Mouse (Mus musculus): ENCODE results near the gene Arhgef12. TPM values are rescaled to one million over a fixed set of nuclear protein-coding genes. Genes with fewer than 3 reads are reported as not detected.

Gene Arhgef12
- polyA plus RNA-seq, 1 experiment, result 34.7 TPM

- DNase-seq (ENCODE audit: low read depth), result no peak
These were observed 30.9 kb downstream of the Arhgef12 start for GRCm38 (mm10) chr9:43076163-43076562.

GRCm38 (mm10) chr9:43074611-43075010 is 32.4 kb downstream of the Arhgef12 start:
- no peak for DNase-seq (ENCODE audit: low read depth)

GRCm38 (mm10) chr9:43071741-43072140 is 35.3 kb downstream of the Arhgef12 start:
- no peak for DNase-seq (ENCODE audit: low read depth)

- DNase-seq (ENCODE audit: low read depth), result no peak
These were observed 35.9 kb downstream of the Arhgef12 start for GRCm38 (mm10) chr9:43071176-43071575.

GRCm38 (mm10) chr9:43070566-43070965 is 36.5 kb downstream of the Arhgef12 start:
- DNase-seq (ENCODE audit: low read depth), result no peak

- no peak for DNase-seq (ENCODE audit: low read depth)
These were observed 36.9 kb downstream of the Arhgef12 start for GRCm38 (mm10) chr9:43070153-43070552.

- DNase-seq (ENCODE audit: low read depth), result no peak
These were observed 39.1 kb downstream of the Arhgef12 start for GRCm38 (mm10) chr9:43067896-43068295.

GRCm38 (mm10) chr9:43065231-43065630 is 41.8 kb downstream of the Arhgef12 start:
- DNase-seq (ENCODE audit: low read depth), result no peak

GRCm38 (mm10) chr9:43061545-43061944 is 45.5 kb downstream of the Arhgef12 start:
- DNase-seq (ENCODE audit: low read depth), result no peak

GRCm38 (mm10) chr9:43050391-43050790 is 56.6 kb downstream of the Arhgef12 start:
- DNase-seq (ENCODE audit: low read depth), result no peak

- DNase-seq (ENCODE audit: low read depth), result no peak
These were observed 62.6 kb downstream of the Arhgef12 start for GRCm38 (mm10) chr9:43044481-43044880.

- DNase-seq (ENCODE audit: low read depth), result no peak
These were observed 68.6 kb downstream of the Arhgef12 start for GRCm38 (mm10) chr9:43038466-43038865.

GRCm38 (mm10) chr9:43035208-43035607 is 71.8 kb downstream of the Arhgef12 start:
- peak; percentile 57 for DNase-seq (ENCODE audit: low read depth)

GRCm38 (mm10) chr9:43034273-43034672 is 72.8 kb downstream of the Arhgef12 start:
- no peak for DNase-seq (ENCODE audit: low read depth)

- no peak for DNase-seq (ENCODE audit: low read depth)
These were observed 79.3 kb downstream of the Arhgef12 start for GRCm38 (mm10) chr9:43027757-43028156.

- no peak for DNase-seq (ENCODE audit: low read depth)
These were observed 85.4 kb downstream of the Arhgef12 start for GRCm38 (mm10) chr9:43021515-43022251.

- no peak for DNase-seq (ENCODE audit: low read depth)
These were observed 87.4 kb downstream of the Arhgef12 start for GRCm38 (mm10) chr9:43019656-43020055.

GRCm38 (mm10) chr9:43015786-43016185 is 91.3 kb downstream of the Arhgef12 start:
- DNase-seq (ENCODE audit: low read depth), result no peak

- no peak for DNase-seq (ENCODE audit: low read depth)
These were observed 91.7 kb downstream of the Arhgef12 start for GRCm38 (mm10) chr9:43015366-43015765.

GRCm38 (mm10) chr9:43014886-43015285 is 92.2 kb downstream of the Arhgef12 start:
- DNase-seq (ENCODE audit: low read depth), result no peak

GRCm38 (mm10) chr9:43012541-43012940 is 94.5 kb downstream of the Arhgef12 start:
- DNase-seq (ENCODE audit: low read depth), result no peak

GRCm38 (mm10) chr9:43011061-43011460 is 96.0 kb downstream of the Arhgef12 start:
- peak; percentile 65 for DNase-seq (ENCODE audit: low read depth)

- DNase-seq (ENCODE audit: low read depth), result peak; percentile 47
These were observed 103.2 kb downstream of the Arhgef12 start for GRCm38 (mm10) chr9:43003881-43004280.

- peak; percentile 74 for DNase-seq (ENCODE audit: low read depth)
These were observed 104.0 kb downstream of the Arhgef12 start for GRCm38 (mm10) chr9:43003017-43003416.

All from gonadal fat pad, adult 2 months (tissue).